Mouse (Mus musculus): ENCODE measurements at regions not wholly inside any gene's neighbourhood (a gene's known extent, or its start where the extent isn't known, plus 50 kb on each side); places are given as distances from the start of the nearest gene placed in this dataset.
A peak's percentile ranks its signal among the peaks of the same experiment; 100 is the strongest.

- H3K9ac ChIP-seq (ENCODE audit: insufficient read depth, low read depth): no peak overlapping the region
- H3K4me1 ChIP-seq (ENCODE audit: control insufficient read depth in 1 of 2, insufficient read depth in 2 of 2): peaks cover 9 to 13% of the 10 kb centered on the region in 2 experiments; a peak in 3 of 4 replicates
- dilution Hi-C loops (cut with MboI; ENCODE audit: extremely low pct_ligation_motif_present, extremely low pct_unique_long_range_greater_than_20kb, low sequenced_read_pairs) (no loop called here), in situ Hi-C loops (cut with MboI; ENCODE audit: low pct_ligation_motif_present, low pct_unique_long_range_greater_than_20kb, low sequenced_read_pairs) (no loop called here)
- no peak overlapping the region for H3K4me2 ChIP-seq (ENCODE audit: insufficient read depth, low read depth, poor library complexity, severe bottlenecking)
- no peaks in the 10 kb centered on the region for H3K79me2 ChIP-seq (replicated peaks; ENCODE audit: control insufficient read depth, extremely low read depth, insufficient read depth, poor library complexity, severe bottlenecking)
- no peak overlapping the region for H3K27ac ChIP-seq (ENCODE audit: insufficient read depth, low read depth)
- no peaks in the 10 kb centered on the region for H3K9me3 ChIP-seq (replicated peaks; ENCODE audit: low read length)
- DNase-seq (ENCODE audit: extremely low read depth): no peak
- H3K27me3 ChIP-seq (replicated peaks): peaks cover 4% of the 10 kb centered on the region
- TF ChIP-seq UBTF (IDR thresholded peaks at IDR 0.05; ENCODE audit: low read depth, low read length) (no peak), POLR2AphosphoS2 (IDR thresholded peaks at IDR 0.05; ENCODE audit: low read depth, low read length) (no peak), MAX (IDR thresholded peaks at IDR 0.05; ENCODE audit: low read length) (no peak), CHD1 (IDR thresholded peaks at IDR 0.05; ENCODE audit: low read depth, low read length) (no peak), MYC (IDR thresholded peaks at IDR 0.05; ENCODE audit: low read depth, low read length) (no peak), POLR2A (IDR thresholded peaks at IDR 0.05; ENCODE audit: low read depth, low read length) (no peak), NELFE (IDR thresholded peaks at IDR 0.05; ENCODE audit: low read depth, low read length) (no peak), BHLHE40 (IDR thresholded peaks at IDR 0.05; ENCODE audit: low read depth, low read length) (no peak), MAFK (IDR thresholded peaks at IDR 0.05; ENCODE audit: insufficient replicate concordance, low read length) (no peak), MXI1 (IDR thresholded peaks at IDR 0.05; ENCODE audit: low read depth, low read length) (no peak), ZC3H11A (IDR thresholded peaks at IDR 0.05; ENCODE audit: low read depth, low read length) (no peak), ZNF384 (IDR thresholded peaks at IDR 0.05; ENCODE audit: low read depth, low read length) (no peak), SIN3A (IDR thresholded peaks at IDR 0.05; ENCODE audit: low read length) (no peak)
- H3K4me3 ChIP-seq (replicated peaks in 1 of 3; ENCODE audit: low read depth in 2 of 3, low read length in 2 of 3, poor library complexity in 1 of 3): no peak overlapping the region
- no peaks in the 10 kb centered on the region for H3K36me3 ChIP-seq (replicated peaks in 1 of 2; ENCODE audit: control insufficient read depth in 1 of 2, insufficient read depth in 1 of 2, low read length in 1 of 2)
Observed at GRCm38 (mm10) chr7:130042296-130042910, 450.7 kb downstream of the Wdr11 start.

DNA sequence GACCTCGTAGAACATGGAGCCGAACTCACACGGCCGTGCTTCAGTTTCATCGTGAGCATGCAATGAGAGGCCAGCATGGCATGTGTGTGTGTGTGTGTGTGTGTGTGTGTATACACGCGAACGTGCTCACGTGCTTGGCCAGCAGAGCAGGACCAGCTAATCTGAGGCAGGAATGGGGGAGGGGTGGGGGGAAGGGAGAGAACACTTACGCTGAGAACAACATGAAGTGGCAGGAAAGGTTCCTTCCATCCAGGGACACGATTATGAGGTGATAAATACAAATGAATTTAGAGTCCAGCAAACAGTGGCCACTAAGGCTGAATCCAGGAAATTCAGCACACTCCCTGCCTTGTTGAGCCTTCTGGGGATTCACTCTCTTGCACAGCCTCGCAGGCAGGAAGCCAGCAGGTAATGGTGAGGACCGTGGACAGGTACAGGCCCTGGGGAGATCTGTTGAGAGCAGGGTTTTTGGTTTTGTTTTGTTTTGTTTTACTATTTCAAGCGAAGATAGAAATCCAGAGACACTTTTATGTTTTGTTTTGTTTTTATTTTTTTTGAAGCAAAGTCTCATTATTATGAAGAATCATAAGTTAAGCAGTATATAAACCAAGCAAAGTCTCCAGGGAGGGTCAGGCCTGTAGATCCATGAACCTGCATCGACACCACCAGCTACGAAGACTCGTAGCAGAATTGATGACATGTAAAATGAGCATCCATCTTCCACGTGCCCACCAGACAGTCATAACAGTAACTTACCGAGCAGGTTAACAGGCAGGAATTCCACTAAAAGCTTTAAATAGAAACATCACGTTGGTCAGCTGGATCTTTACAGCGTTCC is 452.0 kb downstream of the Wdr11 start:
- Histone ChIP-seq H3K9me3 (replicated peaks; ENCODE audit: low read length) (no peaks in the 10 kb centered on the region), H3K79me2 (replicated peaks; ENCODE audit: control insufficient read depth, extremely low read depth, insufficient read depth, poor library complexity, severe bottlenecking) (no peaks in the 10 kb centered on the region), H3K27ac (ENCODE audit: insufficient read depth, low read depth) (no peak overlapping the region), H3K4me2 (ENCODE audit: insufficient read depth, low read depth, poor library complexity, severe bottlenecking) (no peak overlapping the region), H3K27me3 (replicated peaks) (peaks cover 11% of the 10 kb centered on the region), H3K4me3 (replicated peaks in 1 of 3; ENCODE audit: low read depth in 2 of 3, low read length in 2 of 3, poor library complexity in 1 of 3) (no peak overlapping the region), H3K4me1 (ENCODE audit: control insufficient read depth in 1 of 2, insufficient read depth in 2 of 2) (peaks cover 9 to 11% of the 10 kb centered on the region in 2 experiments; a peak in 3 of 4 replicates), H3K9ac (ENCODE audit: insufficient read depth, low read depth) (no peak overlapping the region), H3K36me3 (replicated peaks in 1 of 2; ENCODE audit: control insufficient read depth in 1 of 2, insufficient read depth in 1 of 2, low read length in 1 of 2) (no peaks in the 10 kb centered on the region)
- in situ Hi-C loops (cut with MboI; ENCODE audit: low pct_ligation_motif_present, low pct_unique_long_range_greater_than_20kb, low sequenced_read_pairs): no loop called here
- DNase-seq (ENCODE audit: extremely low read depth): no peak
- TF ChIP-seq IRF4 (IDR thresholded peaks at IDR 0.05; ENCODE audit: low read depth, low read length) (no peak), ZNF384 (IDR thresholded peaks at IDR 0.05; ENCODE audit: low read depth, low read length) (no peak), CHD2 (IDR thresholded peaks at IDR 0.05; ENCODE audit: low read length) (peak; percentile 50; the same call in 1 of the 2 replicates), CHD1 (IDR thresholded peaks at IDR 0.05; ENCODE audit: low read depth, low read length) (no peak), POLR2A (IDR thresholded peaks at IDR 0.05; ENCODE audit: low read depth, low read length) (no peak)
- dilution Hi-C loops (cut with MboI; ENCODE audit: extremely low pct_ligation_motif_present, extremely low pct_unique_long_range_greater_than_20kb, low sequenced_read_pairs): no loop called here

Data from CH12.LX (cell line).